Mouse (Mus musculus): Measurements from ENCODE around the gene Phlpp2. TPM values are rescaled to one million over a fixed set of nuclear protein-coding genes. Genes with fewer than 3 reads are reported as not detected.

Gene Phlpp2
- total RNA-seq, 2 experiments from 2014 or later: 2.5 to 2.8 TPM

Other genes starting within 250 kb of the Phlpp2 start
- 10 to 100 TPM; 27.0 to 31.3 TPM for gene Ist1, start 175.3 kb upstream of the Phlpp2 start, total RNA-seq (2021)
- gene Zfp821, start 163.0 kb upstream of the Phlpp2 start, total RNA-seq (2021): 1 to 10 TPM; 7.0 to 7.5 TPM
- gene Atxn1l, start 130.8 kb upstream of the Phlpp2 start, total RNA-seq (2021): 10 to 100 TPM; 17.2 to 20.8 TPM
- gene Ap1g1, start 90.0 kb upstream of the Phlpp2 start, total RNA-seq (2021): 10 to 100 TPM; 32.0 to 32.6 TPM
- under 1 TPM in 1 of 2 experiments, not detected in 1; 0.43 TPM for gene Marveld3, start 93.7 kb downstream of the Phlpp2 start, total RNA-seq (2021)
- gene Tat, start 121.9 kb downstream of the Phlpp2 start, total RNA-seq (2021): not detected
- not detected for gene Chst4, start 171.2 kb downstream of the Phlpp2 start, total RNA-seq (2021)
- 1 to 10 TPM; 5.6 to 6.3 TPM for gene Zfp612, start 211.2 kb downstream of the Phlpp2 start, total RNA-seq (2021)
- gene Gm21964, start 232.7 kb downstream of the Phlpp2 start, total RNA-seq (2021): not detected
- not detected for gene Gm17720, start 234.2 kb downstream of the Phlpp2 start, total RNA-seq (2021)

Measured in gastrocnemius, postnatal 14 days (tissue).